Mouse (Mus musculus) cerebellum, postnatal 36 days (tissue): Measurements from ENCODE around the gene Oip5.
A peak's percentile ranks its signal among the peaks of the same experiment; 100 is the strongest.
"Not testable (repeated sequence)": the region's sequence is repeated elsewhere in the genome, so short reads cannot be mapped to it uniquely, and the experiment has no call there.

Experiments
- DNase-seq, 2 experiments: peaks; one replicate each; pipeline ENCODE4 v3.0.0; 2021 to 2022; ENCODE audit warnings: mixed read lengths in 2 of 2

The Oip5 gene

DNA sequence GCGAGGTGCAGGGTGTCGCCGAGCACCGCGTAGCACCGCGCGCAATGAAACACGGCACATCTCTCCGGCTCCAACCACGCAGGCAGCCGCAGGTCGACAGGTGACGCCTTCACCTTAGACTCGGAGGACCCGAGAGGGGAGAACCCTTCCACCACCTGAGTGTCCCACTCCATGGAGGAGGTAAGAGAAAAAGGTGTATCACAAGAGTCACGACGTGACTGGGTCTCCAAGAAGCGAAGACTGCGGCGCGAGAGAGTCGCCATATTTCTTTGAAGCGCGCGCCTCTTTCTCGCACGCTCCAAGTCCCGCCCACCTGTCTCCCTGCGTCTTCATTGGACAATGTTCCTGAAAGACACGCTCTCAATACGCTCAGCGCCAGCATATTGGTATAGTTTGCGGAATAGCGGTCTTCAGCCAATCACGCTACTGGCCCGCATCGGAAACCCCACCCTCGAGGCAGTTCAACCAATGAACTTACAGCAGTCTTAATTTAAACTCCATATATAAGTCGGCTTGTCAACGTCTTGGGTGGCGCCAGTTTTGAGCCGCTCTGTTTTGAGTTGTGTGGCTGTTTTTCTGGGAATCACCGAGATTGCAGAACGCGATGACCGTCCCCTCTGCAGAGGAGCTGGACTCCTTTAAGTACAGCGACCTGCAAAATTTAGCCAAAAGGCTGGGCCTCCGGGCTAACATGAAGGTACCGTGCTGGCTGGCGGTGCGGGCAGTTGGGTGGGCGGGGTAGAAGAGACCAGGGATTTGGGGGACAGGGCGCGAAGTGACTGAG lies at the start of gene Oip5, which contains the start of gene Nusap1:
Gene Oip5 (minus strand): TSS at position 271 of the 784 bp plus-strand sequence.
Gene Nusap1 (plus strand): TSS at position 100 of the 784 bp plus-strand sequence.
- peak; percentile 88 to 92 for DNase-seq

DNA sequence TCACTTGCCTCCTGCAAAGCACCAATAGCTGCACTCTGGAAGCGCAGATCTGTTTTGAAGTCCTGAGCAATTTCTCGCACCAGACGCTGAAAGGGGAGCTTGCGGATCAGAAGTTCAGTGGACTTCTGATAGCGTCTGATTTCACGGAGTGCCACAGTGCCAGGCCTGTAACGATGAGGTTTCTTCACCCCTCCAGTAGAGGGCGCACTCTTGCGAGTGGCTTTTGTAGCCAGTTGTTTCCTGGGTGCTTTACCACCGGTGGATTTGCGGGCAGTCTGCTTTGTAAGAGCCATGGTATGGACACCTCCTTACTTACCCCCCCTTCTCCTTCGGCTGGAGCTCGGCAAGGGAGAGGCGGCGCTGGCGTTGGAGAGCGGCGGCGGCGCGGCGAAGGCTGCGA lies 47.5 kb upstream of the Oip5 start:
- DNase-seq, result not testable (repeated sequence)

DNA sequence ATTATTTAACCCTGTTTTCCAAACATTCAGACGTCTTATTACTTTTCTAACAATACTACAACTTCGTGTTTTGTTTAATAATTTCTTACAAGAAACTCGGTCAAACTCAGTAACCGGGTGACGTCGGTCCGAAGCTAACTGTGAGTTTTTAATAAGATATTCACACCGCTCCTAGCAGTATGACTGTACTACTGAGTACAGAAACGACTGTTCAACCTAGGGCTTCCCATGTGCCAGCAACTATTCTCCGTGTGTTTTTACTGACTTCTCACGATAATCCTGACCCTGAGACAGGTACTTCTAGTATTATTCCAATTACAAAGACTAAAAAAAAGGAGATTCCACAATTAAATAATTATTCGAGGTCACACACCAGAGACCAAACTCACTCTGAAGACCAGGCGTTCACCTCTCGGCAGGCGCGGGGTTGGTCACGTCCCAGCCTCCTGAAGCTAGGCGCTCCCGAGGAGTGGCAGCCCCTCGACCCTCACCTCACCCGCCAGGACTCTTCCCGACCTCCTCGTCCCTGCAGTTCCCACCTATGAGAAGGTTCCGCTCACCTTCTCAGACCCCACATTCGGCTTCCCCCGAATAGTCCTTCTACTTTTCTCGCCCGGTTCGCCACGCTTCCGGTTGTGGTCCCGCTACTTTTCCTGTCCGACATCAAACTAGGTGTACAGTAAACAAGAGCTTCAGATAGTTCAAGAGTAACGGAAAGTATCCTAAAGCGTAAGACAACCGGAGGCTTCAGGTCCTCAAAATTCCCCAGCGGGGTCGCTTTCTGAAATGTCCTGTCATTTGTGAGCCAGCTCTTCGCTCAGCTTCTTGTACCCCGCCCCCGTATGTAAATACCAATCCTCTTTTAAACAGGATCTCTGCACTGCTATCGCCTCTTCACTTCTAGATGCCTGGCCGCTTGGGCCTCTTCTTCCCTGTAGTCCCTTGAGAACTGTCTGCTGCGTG lies 44.2 kb upstream of the Oip5 start, which contains the start of gene Ndufaf1:
Gene Ndufaf1 (minus strand): TSS at position 608 of the 963 bp plus-strand sequence.
- peak; percentile 80 to 88 for DNase-seq

DNA sequence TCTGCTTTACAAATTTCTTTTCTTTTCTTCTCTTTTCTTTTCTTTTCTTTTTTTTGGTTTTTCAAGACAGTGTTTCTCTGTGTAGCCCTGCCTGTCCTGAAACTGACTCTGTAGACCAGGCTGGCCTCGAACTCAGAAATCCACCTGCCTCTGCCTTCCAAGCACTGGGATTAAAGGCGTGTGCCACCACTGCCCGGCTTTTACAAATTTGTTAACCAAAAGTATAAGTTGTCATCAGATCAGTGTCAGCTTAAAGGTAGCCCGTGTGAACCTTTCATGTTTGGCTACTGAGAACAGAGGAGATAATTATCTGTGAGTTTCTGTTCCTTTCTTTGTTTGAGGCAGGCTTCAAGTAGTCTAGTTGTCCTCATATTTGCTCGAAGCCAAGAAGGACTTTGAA lies 26.0 kb upstream of the Oip5 start:
- no peak for DNase-seq

DNA sequence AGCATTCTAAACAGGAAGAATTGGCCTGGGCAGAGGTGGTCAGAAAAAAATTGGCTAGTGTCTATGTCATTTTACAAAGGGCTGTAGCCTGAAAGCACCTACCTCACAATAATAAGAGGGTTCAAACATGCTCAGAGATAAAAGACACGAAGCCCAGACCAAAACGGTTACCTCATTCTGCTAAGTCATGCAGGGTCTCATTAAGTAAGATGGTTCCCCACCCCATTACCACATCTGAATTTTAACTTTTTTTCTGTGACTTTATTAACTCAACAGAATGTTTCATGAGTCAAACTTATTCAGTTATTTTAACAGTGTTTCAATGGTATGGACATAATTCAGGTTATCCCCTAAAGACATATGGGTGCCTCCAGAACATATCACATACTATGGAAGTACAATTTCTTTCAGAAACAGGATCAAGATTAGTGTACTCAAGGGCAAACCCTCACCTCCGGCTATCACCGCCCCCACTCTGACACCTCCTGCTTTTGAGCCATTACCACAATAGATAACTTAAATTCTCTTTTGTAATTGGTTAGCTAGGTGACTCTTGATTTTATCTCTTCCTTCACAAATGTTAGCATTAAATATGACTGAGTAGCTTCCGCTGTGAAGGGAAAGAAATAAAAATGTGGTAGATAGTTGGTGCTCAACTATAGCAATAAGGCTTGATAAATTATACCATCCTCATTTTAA lies 23.1 kb upstream of the Oip5 start:
- DNase-seq, result no peak

DNA sequence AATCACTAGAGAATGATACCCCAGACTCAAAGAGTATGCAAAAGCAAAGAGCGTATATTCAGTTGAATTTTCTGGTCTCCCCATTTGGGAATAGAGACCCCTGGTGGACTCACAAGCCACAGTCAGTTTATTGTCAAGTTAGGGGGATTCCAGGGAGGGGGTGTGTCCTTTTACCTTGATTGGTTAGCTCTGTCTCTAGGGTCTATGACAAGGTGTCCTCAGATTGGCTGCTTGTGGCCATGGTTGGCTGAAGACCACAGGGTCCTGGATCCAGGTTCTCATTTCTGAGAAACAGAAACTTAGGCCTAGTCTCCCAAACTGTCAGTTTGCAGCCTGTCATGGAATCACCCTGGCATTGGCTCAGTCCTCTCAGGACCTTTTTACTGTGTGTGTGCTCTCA lies 18.5 kb upstream of the Oip5 start:
- DNase-seq, result no peak

DNA sequence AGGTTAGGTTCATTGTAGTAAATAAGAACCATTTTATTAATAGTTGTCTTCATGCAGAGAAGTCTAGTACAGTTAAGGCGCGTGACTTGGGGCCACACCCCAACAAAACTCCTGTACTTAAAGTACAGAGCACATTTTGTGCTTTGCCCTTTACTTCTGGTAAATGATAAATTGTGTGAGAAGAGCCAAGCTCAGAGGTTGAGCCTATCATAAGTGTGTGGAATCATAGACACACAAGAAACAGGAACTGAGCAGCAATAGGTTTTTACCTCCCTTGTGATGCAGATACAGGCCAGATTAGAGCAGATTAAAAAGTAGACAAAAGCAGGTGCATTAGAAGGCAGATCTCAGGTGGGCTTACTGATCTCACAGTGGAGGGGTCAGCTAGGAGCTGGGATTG lies 3.0 kb upstream of the Oip5 start:
- DNase-seq, result no peak

DNA sequence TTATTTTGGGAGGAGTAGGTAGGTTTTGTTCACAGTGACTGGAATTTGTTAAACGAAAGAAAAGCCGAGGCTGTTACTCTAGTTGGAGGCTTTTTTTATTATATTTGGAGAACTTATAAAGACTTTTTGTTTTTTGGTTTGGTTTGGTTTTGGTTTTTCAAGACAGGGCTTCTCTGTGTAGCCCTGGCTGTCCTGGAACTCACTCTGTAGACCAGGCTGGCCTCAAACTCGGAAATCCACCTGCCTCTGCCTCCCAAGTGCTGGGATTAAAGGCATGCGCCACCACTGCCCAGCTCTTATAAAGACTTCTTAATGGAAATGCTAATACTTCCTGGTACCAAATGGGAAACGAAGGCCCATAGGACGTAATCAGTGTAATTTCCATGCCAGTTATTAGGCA lies 733 bp upstream of the Oip5 start:
- not testable (repeated sequence) for DNase-seq

DNA sequence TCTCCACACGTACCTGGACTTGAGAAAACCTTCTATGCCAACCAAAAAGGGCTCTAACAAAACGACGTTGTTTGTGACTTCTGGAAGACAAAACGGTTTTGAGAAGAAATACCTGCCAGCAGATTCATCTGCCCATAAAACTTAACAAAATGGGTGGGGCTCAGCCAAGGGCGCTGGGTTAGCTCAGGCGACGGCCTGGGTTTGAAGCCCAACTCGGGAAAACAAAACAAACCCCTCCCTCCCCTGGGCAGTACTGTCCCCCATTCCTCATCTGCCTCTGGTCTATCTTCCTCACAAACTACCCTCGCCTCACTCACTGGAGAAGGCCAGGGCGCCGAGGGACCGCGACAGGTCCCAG lies 449 bp downstream of the Oip5 start:
- DNase-seq, result no peak

DNA sequence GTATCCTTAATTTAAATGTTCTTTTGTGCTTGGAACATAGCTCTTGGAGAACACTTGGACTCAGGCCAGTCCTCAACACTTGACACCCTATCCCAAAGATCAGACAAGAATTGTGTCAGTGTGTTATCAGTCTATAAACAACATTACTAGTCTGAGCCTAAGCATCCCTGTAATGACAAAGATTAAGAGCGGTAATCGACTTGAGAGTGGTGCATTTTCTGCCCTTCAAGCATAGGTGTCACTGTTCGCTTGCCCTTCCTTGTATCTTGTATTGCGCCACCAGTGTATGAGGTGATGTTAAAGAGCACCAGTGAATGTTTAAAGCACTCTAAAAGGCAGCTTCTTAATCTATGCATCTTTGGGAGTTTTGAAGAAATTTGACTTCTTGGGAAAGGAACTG lies 11.2 kb downstream of the Oip5 start:
- no peak for DNase-seq

DNA sequence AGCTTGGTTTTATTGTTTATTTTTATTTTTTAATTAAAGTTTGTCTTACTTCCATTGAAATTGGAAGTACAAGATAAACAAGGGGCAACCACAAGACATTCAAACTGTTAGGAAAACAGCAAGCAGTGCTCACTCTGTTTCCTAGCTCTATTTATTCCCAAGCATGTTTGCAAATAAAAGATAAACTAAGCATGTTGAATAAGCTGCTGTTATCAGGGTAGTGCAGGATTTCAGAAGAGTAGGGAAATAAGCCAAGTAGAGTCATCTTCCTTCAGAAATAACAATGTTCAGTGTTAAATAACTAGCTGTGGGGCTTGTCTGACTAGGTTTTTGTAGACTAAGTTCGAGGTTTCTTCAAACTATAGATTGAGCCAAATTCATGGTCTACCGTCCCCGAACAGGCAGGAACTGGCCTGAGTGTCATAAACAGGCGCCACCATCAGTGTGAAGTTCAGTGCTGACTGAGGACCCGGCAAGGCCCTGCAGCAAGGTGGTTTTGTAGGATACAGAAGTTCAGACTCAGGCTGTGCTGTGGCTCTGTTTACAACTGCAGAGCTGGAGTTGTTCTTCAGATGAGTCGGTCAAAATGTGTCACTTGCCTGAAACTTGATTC lies 12.8 kb downstream of the Oip5 start:
- no peak for DNase-seq

DNA sequence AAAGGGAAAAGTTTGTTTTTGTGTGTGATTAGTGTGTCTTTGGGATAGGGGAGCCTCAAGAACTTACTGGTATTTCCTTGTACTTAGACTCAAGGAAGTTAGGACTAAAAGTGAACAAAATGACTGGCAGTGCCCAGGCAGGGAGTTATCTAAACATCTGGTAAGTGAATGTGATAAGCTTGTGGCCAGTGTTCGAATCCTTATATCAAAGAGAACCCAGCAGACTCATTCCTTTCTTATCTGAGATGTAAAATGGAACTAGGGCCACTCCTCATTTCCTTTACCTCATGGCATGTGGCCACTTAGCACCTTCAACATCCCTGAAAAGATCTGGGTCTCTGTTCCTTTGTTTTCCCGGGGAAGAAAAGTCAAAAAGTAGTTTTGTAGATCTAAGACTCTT lies 14.4 kb downstream of the Oip5 start:
- DNase-seq, result no peak

DNA sequence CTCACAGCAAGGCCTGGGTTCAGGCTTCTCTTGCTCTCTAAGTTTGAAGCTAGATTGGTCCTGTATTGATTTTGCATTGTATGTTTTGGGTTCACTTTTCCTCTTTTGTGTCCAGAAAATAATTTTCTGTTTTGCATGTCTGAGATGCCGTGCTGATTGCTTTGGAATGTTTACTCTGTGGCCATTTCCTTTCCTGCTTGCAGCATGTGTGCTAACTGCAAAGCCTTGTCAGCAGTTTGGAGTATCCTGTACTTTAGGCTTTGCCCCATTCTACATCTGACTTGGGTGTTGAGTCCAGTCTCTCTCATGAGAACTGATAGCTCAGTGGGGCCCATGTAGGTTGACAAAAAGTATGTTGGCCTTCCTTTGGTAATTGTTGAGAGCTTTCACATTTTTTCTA lies 15.8 kb downstream of the Oip5 start:
- DNase-seq, result no peak

DNA sequence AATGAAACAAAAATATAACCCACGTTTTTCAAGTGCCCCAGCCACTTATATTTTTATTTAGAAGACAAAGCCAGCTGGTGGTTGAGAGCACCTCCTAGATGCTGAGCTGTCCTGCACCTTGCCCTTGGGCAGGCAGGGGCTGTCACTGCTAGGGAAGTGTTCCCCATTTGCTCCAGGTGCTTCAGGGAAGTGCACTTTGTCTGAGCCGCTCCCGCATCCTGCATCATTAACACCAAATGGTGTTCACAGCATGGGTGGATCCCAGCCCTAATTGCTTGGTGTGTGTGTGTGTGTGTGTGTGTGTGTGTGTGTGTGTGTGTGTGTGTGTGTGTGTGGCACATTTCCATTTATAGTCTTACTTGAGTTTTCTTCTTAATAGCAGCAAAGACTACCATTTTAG lies 16.7 kb downstream of the Oip5 start:
- peak; percentile 25 to 26 for DNase-seq

DNA sequence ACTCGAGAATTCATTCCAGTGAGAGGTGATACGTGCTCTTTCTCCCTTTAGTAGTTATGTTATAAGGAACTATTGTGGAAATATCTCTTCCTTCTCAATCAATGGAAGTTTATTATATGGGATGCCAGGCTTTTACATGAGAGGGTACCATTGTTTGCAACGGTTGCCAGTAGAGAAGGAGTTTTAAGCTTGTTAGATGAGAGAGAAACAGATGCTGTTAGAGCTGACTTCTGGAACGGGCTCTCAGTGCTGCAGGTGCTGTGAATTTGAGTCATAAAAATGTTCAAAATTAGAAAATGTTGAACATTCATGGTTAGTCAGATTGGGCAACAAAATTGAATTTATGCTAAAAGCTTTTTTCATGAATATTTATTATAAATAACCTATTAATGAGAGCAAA lies 17.2 kb downstream of the Oip5 start:
- DNase-seq, result no peak

DNA sequence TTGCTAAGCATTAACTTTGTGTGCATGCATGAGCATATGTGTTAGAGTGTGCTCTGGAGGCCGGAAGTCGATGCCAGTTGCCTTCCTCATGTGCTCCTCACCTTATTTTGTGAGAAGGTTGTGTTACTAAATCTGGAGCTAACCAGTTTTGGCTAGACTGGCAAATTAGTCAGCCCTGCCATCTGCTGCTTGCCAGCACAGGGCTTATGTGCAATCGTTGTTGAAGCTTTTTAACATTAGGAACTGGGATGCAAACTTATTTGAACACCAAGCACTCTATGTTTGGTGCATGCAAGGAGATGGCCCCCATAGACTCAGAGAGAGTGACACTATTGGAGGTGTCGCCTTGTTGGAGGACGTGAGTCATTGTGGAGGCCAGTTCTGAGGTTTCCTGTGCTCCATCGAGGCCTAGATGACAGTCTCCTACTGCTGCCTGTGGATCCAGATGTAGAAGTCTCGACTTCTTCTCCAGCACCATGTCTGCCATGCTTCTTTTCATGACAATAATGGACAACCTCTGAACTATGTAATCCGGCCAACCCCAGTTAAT lies 21.4 kb downstream of the Oip5 start:
- peak; percentile 30 to 47 for DNase-seq

DNA sequence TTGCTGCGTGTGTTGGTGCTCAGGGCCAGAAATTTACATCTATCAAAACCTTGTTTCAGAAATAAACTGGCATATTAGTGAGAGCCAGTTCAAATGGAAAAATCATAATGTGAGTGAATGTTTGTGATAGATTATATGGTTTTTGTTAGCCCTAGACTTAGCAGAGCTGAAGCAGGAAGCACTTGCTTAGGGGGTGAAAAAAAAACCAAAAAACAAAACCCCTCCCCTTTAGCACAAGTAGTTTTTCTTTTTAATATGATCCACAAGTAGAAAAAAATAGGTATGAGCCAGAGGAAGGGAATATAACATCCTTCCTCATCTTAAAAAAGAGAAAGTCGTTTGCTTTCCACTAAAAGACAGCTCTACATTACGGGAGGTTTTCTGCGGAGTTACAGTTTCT lies 23.0 kb downstream of the Oip5 start:
- DNase-seq, result no peak

DNA sequence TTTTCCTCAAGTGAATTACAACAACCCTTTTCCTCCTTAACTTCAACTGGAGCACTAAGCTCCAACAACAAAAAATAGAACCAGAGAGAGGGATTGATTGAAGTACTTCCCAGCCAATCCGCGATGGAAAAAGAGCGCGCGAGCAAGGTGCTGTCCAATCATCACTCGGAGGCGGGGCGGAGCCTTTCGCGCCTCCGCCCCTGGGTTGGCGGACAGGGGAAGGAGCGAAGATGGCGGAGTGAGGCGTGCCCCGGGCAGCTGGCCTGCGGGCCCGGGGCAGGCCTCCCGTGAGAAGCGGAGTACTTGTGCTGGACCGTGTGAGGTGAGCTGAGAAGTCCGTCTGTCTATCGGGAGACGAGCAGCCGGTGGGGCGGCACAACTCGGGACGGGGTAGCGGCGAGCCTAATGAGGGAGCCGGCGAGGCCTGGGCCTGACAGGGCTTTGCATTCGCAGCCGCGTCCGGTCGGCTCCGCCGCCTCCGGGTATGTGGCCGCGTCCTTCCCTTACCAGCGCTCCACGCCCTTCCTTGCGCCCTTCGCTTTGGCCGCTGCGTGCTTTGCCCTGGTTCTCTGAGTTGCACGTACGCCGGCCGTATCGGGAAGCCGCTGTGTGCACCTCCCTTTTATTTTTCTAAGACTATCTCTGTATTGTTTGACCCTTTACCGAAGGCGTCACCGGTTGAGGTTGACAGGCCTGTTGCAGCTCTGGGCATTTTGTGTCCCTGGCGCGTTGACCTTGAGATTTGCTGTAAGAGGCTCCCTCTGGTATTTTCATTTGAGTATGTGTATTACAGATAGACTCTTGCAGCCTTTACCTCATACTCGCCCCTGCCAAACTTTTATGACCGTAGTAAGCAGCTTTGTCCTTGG lies 23.9 kb downstream of the Oip5 start:
- DNase-seq, result peak; percentile 95 to 99

DNA sequence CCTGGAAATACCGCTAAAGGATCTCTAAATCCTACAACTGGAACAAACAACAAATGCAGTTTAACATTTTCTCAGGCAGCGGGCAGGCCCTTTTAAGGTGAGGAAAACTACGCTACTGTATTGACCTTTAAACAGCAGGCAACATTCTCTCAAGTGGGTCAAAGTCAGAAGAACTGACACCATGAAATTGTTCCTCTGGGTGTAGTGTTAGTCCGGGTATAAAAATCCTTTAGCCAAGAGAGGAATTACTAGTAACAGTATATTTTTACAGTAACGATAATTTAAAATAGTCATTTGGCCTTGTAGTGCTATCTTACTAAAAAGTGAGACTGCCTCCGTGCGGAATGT lies 24.5 kb downstream of the Oip5 start:
- peak in 1 of 2 experiments; percentile 20 for DNase-seq

DNA sequence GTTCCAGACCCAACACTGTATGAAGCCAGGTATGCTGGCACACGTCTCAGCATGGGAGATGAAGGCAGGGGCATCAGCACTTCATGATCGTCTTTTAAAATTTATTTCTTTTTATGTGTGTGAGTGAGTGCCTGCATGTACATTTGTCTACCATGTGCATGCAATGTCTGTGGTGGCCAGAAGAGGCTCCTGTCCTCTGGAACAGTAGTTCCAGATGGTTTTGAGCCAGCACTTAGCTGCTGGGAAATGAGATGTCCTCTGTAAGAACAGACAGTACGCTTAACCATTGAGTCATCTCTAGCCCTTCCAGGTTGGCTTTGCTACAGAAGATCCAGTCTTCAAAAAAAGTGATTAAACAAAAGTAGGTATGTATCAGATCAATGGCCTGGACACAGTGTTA lies 27.0 kb downstream of the Oip5 start:
- no peak for DNase-seq

DNA sequence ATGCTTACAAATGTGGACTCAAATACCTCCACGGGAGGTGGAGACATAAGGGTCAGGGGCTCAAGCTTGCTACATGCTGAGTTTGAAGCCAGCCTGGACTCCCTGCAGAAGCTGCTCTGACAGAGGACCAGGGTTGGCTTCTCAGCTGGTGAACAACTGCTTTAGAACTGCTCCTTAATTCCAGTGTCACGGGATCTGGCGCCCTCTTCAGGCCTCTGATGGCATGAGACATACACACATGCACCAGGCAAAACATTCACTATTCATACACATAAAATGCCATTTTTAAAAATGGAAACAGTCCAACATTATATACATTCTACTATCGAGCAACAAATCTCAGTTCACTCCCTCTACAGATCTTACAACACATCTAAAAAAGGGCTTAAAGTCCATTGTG lies 30.9 kb downstream of the Oip5 start:
- peak; percentile 42 to 53 for DNase-seq
